Mouse (Mus musculus): ENCODE results near the gene Psma7.

GRCm38 (mm10) chr2:180080680-180081079, 38.4 kb upstream of the Psma7 start:
- no peak for TF ChIP-seq POLR2A (IDR thresholded peaks at IDR 0.05; ENCODE audit: borderline replicate concordance, extremely low read depth, insufficient read depth, insufficient read length, poor library complexity, severe bottlenecking)
- no peak for TF ChIP-seq CTCF (IDR thresholded peaks at IDR 0.05; ENCODE audit: borderline replicate concordance, extremely low read depth, insufficient read depth, insufficient read length)

All from brain, embryonic 14.5 days (tissue).